Mouse (Mus musculus) liver, postnatal 0 days (tissue): ENCODE results near the gene Prss8. TPM values are rescaled to one million over a fixed set of nuclear protein-coding genes. Genes with fewer than 3 reads are reported as not detected.
A peak's percentile ranks its signal among the peaks of the same experiment; 100 is the strongest.

Experiments used
- ATAC-seq: fragments of 200-750 bp; cut with Nextera tagmentation; 2 replicates; pipeline ENCODE4 v1.8.0; 2017; ENCODE audit warnings: mild to moderate bottlenecking, moderate library complexity
- DNase-seq: peaks from one replicate; pipeline ENCODE4 v3.0.0-alpha.2; 2016
- H3K27ac ChIP-seq: fragments of 300-500 bp; sonication (generic); 2 replicates; pipeline ENCODE4 v1.5.1; 2014; ENCODE audit warnings: antibody characterized with exemption, moderate library complexity, mild to moderate bottlenecking, low read depth
- H3K27me3 ChIP-seq: fragments of 300-500 bp; sonication (generic); 2 replicates; pipeline ENCODE4 v1.6.1; 2014; ENCODE audit warnings: low read length, control low read depth, mixed read lengths; ENCODE audit not compliant: insufficient read depth
- H3K36me3 ChIP-seq: fragments of 300-500 bp; sonication (generic); replicated peaks from 2 replicates; pipeline ENCODE4 v1.6.1; 2014; ENCODE audit warnings: mild to moderate bottlenecking, control low read depth, low read length, moderate library complexity, mixed read lengths; ENCODE audit not compliant: insufficient read depth
- H3K4me1 ChIP-seq: fragments of 300-500 bp; sonication (generic); 2 replicates; pipeline ENCODE4 v1.6.1; 2014; ENCODE audit warnings: antibody characterized with exemption, mild to moderate bottlenecking, control low read depth; ENCODE audit not compliant: insufficient read depth
- H3K4me2 ChIP-seq: fragments of 300-500 bp; sonication (generic); 2 replicates; pipeline ENCODE4 v1.6.1; 2014; ENCODE audit warnings: low read depth, mild to moderate bottlenecking, low read length, moderate library complexity, mixed read lengths
- H3K4me3 ChIP-seq: fragments of 300-500 bp; sonication (generic); 2 replicates; pipeline ENCODE4 v1.5.1; 2014; ENCODE audit warnings: low read depth, low read length
- H3K9ac ChIP-seq: fragments of 300-500 bp; sonication (generic); replicated peaks from 2 replicates; pipeline ENCODE4 v1.6.1; 2014; ENCODE audit warnings: mild to moderate bottlenecking, moderate library complexity
- H3K9me3 ChIP-seq: fragments of 300-500 bp; sonication (generic); 2 replicates; pipeline ENCODE4 v1.6.1; 2016; ENCODE audit warnings: mild to moderate bottlenecking, control low read depth, low read length, mixed read lengths
- CTCF ChIP-seq: sonication (generic); IDR thresholded peaks from 2 replicates; pipeline ENCODE4 v1.5.1; 2016; ENCODE audit warnings: antibody characterized with exemption, low read depth
- EP300 ChIP-seq: IDR thresholded peaks from 2 replicates; pipeline ENCODE4 v1.6.1; 2016; ENCODE audit warnings: antibody characterized with exemption, low read depth, mild to moderate bottlenecking
- WGBS: fragments of 180-500 bp; shearing (Covaris S2); extraction: QIAGEN DNeasy Blood & Tissue Kit; methylation state at CpG from one replicate; pipeline ENCODE4 v1.1.7; 2014; ENCODE audit not compliant: insufficient replicate concordance; 5-methylcytosine and 5-hydroxymethylcytosine counted together
- polyA plus RNA-seq: library from polyadenylated mRNA; unstranded; fragments of >200 nt; fragmentation: Nextera tagmentation; extraction: Ambion mirVana; gene quantifications from 2 replicates; pipeline ENCODE4 v1.2.1, GENCODE M21; 2015

Gene Prss8
- polyA plus RNA-seq, result 13.7 and 15.2 TPM in 2 replicates

GRCm38 (mm10) chr7:127929923-127930322 is at the start of gene Prss8:
Gene Prss8, minus strand, starts transcription at chr7:127930104.
- Histone ChIP-seq H3K27me3 (no peaks in the 10 kb centered on the region), H3K4me3 (peak within 1 kb of the TSS; percentile 42), H3K9me3 (no peaks in the 10 kb centered on the region), H3K4me1 (peaks cover 34% of the 10 kb centered on the region), H3K9ac (peak within 1 kb of the TSS; percentile 52), H3K4me2 (peak within 1 kb of the TSS; percentile 68), H3K27ac (peak within 1 kb of the TSS; percentile 86; the same call in 1 of the 2 replicates), H3K36me3 (peaks cover 10% of the 10 kb centered on the region; the same call in 1 of the 2 replicates)
- ATAC-seq (peak; percentile 26; the same call in 1 of the 2 replicates), DNase-seq (peak; percentile 66)
- 48% methylated on average over 6 of the region's 6 CpGs for WGBS
- TF ChIP-seq CTCF (no peak), EP300 (no peak)

GRCm38 (mm10) chr7:127978856-127979255 is 49.0 kb upstream of the Prss8 start:
- no peak for ATAC-seq
- peaks cover 93% of the 10 kb centered on the region for H3K36me3 ChIP-seq
- H3K9me3 ChIP-seq, result no peaks in the 10 kb centered on the region
- no peaks in the 10 kb centered on the region for H3K4me1 ChIP-seq
- H3K9ac ChIP-seq, result no peak overlapping the region
- H3K27ac ChIP-seq, result no peak overlapping the region
- no peak overlapping the region for H3K4me2 ChIP-seq
- 98% methylated on average over 2 of the region's 2 CpGs for WGBS
- H3K4me3 ChIP-seq, result no peak overlapping the region
- DNase-seq, result no peak
- H3K27me3 ChIP-seq, result no peaks in the 10 kb centered on the region
- no peak for TF ChIP-seq EP300
- TF ChIP-seq CTCF, result no peak

- H3K27ac ChIP-seq, result no peak overlapping the region
- no peak overlapping the region for H3K4me2 ChIP-seq
- no peaks in the 10 kb centered on the region for H3K9me3 ChIP-seq
- DNase-seq (no peak), ATAC-seq (no peak)
- H3K36me3 ChIP-seq, result peaks cover 94% of the 10 kb centered on the region
- WGBS, result 84% methylated on average over 2 of the region's 2 CpGs
- TF ChIP-seq EP300 (no peak), CTCF (no peak)
- no peak overlapping the region for H3K4me3 ChIP-seq
- peaks cover 9% of the 10 kb centered on the region for H3K4me1 ChIP-seq
- no peak overlapping the region for H3K9ac ChIP-seq
- H3K27me3 ChIP-seq, result no peaks in the 10 kb centered on the region
Measured at GRCm38 (mm10) chr7:127974413-127974930, 44.6 kb upstream of the Prss8 start.

GRCm38 (mm10) chr7:127967922-127968828 is 38.3 kb upstream of the Prss8 start:
- DNase-seq (peak; percentile 85), ATAC-seq (peak; percentile 58)
- WGBS, result under 1% methylated on average over 36 of the region's 42 CpGs
- H3K27ac ChIP-seq, result peak overlapping the region; percentile 94
- H3K4me1 ChIP-seq, result peaks cover 21% of the 10 kb centered on the region
- no peaks in the 10 kb centered on the region for H3K9me3 ChIP-seq
- H3K4me3 ChIP-seq, result peak overlapping the region; percentile 82
- peak overlapping the region; percentile 82 for H3K4me2 ChIP-seq
- peaks cover 36% of the 10 kb centered on the region for H3K36me3 ChIP-seq
- H3K9ac ChIP-seq, result peak overlapping the region; percentile 90
- no peaks in the 10 kb centered on the region for H3K27me3 ChIP-seq
- TF ChIP-seq CTCF (no peak), EP300 (0 out of 2 replicates have a peak, but pooled peaks have one; percentile 7)

- Histone ChIP-seq H3K36me3 (peaks cover 27% of the 10 kb centered on the region), H3K4me1 (peaks cover 18% of the 10 kb centered on the region), H3K4me3 (peak within 1 kb of the TSS; percentile 82), H3K27me3 (no peaks in the 10 kb centered on the region), H3K27ac (peak within 1 kb of the TSS; percentile 94), H3K9ac (peak within 1 kb of the TSS; percentile 90), H3K4me2 (peak within 1 kb of the TSS; percentile 82), H3K9me3 (no peaks in the 10 kb centered on the region)
- DNase-seq, result peak; percentile 95
- peak; percentile 93 for ATAC-seq
- WGBS, result under 1% methylated on average over 83 of the region's 92 CpGs
- TF ChIP-seq EP300, result peak; percentile 67; the same call in 1 of the 2 replicates
- TF ChIP-seq CTCF, result peak; percentile 21; the same call in 1 of the 2 replicates
Measured at GRCm38 (mm10) chr7:127967004-127967921, 37.4 kb upstream of the Prss8 start, which contains the start of gene Fus. Gene Fus, plus strand, starts transcription at chr7:127967457.
